Mouse (Mus musculus): ENCODE data around the gene Ptbp2.

GRCm38 (mm10) chr3:119701467-119701866 lies 82.8 kb downstream of the Ptbp2 start:
- TF ChIP-seq POLR2A (IDR thresholded peaks at IDR 0.05; ENCODE audit: borderline replicate concordance, insufficient read depth, low read length), result no peak
- TF ChIP-seq CTCF (IDR thresholded peaks at IDR 0.05; ENCODE audit: borderline replicate concordance, insufficient read depth, low read depth, low read length), result no peak

Data from cerebellum, adult 2 months (tissue).